16 mouse cellular contexts compared by ENCODE assay signal in the genomic region with DNA sequence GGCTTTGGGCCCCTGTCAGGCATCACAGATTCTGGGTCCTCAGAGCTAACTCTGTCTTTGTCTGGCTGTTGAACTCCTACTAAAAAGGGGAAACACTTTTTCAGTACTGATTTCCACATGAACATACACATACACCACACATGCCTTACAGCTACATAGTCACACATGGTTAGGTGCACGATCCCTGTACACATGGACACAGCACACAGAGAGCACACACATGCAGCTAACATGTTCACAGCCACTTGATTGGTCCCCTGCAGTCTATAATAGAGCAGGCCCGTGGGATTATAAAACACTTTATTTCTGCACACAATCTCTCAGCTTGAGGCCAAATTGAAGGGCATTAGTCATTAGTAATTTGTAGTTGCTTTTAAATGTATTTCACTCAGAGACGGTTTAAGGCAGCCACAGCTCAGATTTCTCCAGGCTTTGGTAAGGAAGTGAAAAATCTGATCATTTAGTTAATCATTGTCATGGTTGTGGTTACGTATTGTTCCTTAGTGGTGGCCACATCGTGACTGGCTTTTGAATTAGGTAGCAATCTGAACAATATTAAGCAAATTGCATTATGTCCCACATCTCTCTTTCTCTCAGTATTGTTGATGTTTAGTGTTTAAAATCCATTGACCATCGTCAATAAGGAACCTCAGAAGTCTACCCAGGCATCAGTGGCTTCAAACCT. TPM values are rescaled to one million over a fixed set of nuclear protein-coding genes. Genes with fewer than 3 reads are reported as not detected.
DNase-seq lines count a peak whose midpoint lies in the region; ATAC-seq and TF ChIP-seq lines count a peak whose summit lies in the region.
"Had no signal": no experiment of that assay in that cellular context is flagged by ENCODE, and none has a peak within 500 bp of the region (broad histone marks: within the 10 kb centered on the region; RNA-seq: fewer than 3 reads in every experiment).

No protein-coding gene starts in this region.

- H3K4me2 ChIP-seq in forebrain, embryonic 12.5 days = no peak overlapping the region
- H3K4me2 ChIP-seq in forebrain, embryonic 16.5 days (ENCODE audit: low read length) = no peak overlapping the region
- H3K4me2 ChIP-seq in intestine, embryonic 15.5 days (replicated peaks) = no peak overlapping the region
- no peak overlapping the region for H3K4me2 ChIP-seq in intestine, postnatal 0 days (replicated peaks; ENCODE audit: low read depth)
- H3K4me2 ChIP-seq in kidney, embryonic 16.5 days (replicated peaks; ENCODE audit: low read depth, low read length) = no peak overlapping the region
- H3K4me2 ChIP-seq: heart, embryonic 11.5 days; midbrain, embryonic 12.5 days; stomach, embryonic 15.5 days had no signal

- no peak overlapping the region for H3K9ac ChIP-seq in forebrain, embryonic 12.5 days
- H3K9ac ChIP-seq in forebrain, embryonic 16.5 days (replicated peaks; ENCODE audit: low read depth, low read length) = no peak overlapping the region
- no peak overlapping the region for H3K9ac ChIP-seq in intestine, embryonic 15.5 days
- H3K9ac ChIP-seq in intestine, postnatal 0 days (ENCODE audit: low read depth, low read length) = no peak overlapping the region
- no peak overlapping the region for H3K9ac ChIP-seq in kidney, embryonic 16.5 days (replicated peaks; ENCODE audit: low read length)
- H3K9ac ChIP-seq: midbrain, embryonic 12.5 days; stomach, embryonic 15.5 days had no signal

- H3K4me3 ChIP-seq in forebrain, embryonic 12.5 days (replicated peaks) = no peak overlapping the region
- H3K4me3 ChIP-seq in forebrain, embryonic 16.5 days (replicated peaks; ENCODE audit: low read length) = no peak overlapping the region
- H3K4me3 ChIP-seq in intestine, embryonic 15.5 days (replicated peaks) = no peak overlapping the region
- no peak overlapping the region for H3K4me3 ChIP-seq in intestine, postnatal 0 days (ENCODE audit: low read depth, low read length)
- no peak overlapping the region for H3K4me3 ChIP-seq in kidney, embryonic 16.5 days (ENCODE audit: low read length)
- H3K4me3 ChIP-seq: midbrain, embryonic 12.5 days; stomach, embryonic 15.5 days had no signal

- no peak for TF ChIP-seq POLR2A in brain, embryonic 14.5 days (IDR thresholded peaks at IDR 0.05; ENCODE audit: borderline replicate concordance, extremely low read depth, insufficient read depth, insufficient read length, poor library complexity, severe bottlenecking)

- DNase-seq in brain, embryonic 14.5 days (ENCODE audit: low read depth) = peak; percentile 44
- no peak for DNase-seq in cerebellum, adult 9-10 months
- DNase-seq in frontal cortex, adult 2 months (ENCODE audit: extremely low spot score in 1 of 2, low spot score in 1 of 2) = no peak
- DNase-seq: adrenal gland, adult 2 months; cerebellum, postnatal 25 days; gastrocnemius, postnatal 25 days; heart, postnatal 36 days had no signal

- H3K9me3 ChIP-seq in forebrain, embryonic 12.5 days = no peaks in the 10 kb centered on the region
- no peaks in the 10 kb centered on the region for H3K9me3 ChIP-seq in forebrain, embryonic 16.5 days (ENCODE audit: control insufficient read depth, low read length)
- no peaks in the 10 kb centered on the region for H3K9me3 ChIP-seq in intestine, embryonic 15.5 days
- no peaks in the 10 kb centered on the region for H3K9me3 ChIP-seq in intestine, postnatal 0 days (ENCODE audit: control insufficient read depth)
- no peaks in the 10 kb centered on the region for H3K9me3 ChIP-seq in kidney, embryonic 16.5 days (ENCODE audit: low read length)
- H3K9me3 ChIP-seq: midbrain, embryonic 12.5 days; stomach, embryonic 15.5 days had no signal

- TF ChIP-seq CTCF in intestine, postnatal 0 days (IDR thresholded peaks at IDR 0.05; ENCODE audit: low read depth) = no peak
- TF ChIP-seq CTCF in brain, embryonic 14.5 days (IDR thresholded peaks at IDR 0.05; ENCODE audit: borderline replicate concordance, extremely low read depth, insufficient read depth, insufficient read length) = no peak

- 49% methylated on average over 6 of the region's 6 CpGs for WGBS in forebrain, embryonic 12.5 days
- WGBS in forebrain, embryonic 16.5 days = 36% methylated on average over 6 of the region's 6 CpGs
- WGBS in intestine, embryonic 15.5 days = 64% methylated on average over 6 of the region's 6 CpGs
- WGBS in intestine, postnatal 0 days = 50% methylated on average over 6 of the region's 6 CpGs
- 58% methylated on average over 6 of the region's 6 CpGs for WGBS in kidney, embryonic 16.5 days

- peaks cover 14% of the 10 kb centered on the region for H3K4me1 ChIP-seq in forebrain, embryonic 12.5 days
- 0 out of 2 replicates have a peak, but pooled peaks cover 3% of the 10 kb centered on the region for H3K4me1 ChIP-seq in forebrain, embryonic 16.5 days (replicated peaks; ENCODE audit: control insufficient read depth, insufficient read depth, low read length)
- no peaks in the 10 kb centered on the region for H3K4me1 ChIP-seq in intestine, embryonic 15.5 days (replicated peaks)
- no peaks in the 10 kb centered on the region for H3K4me1 ChIP-seq in intestine, postnatal 0 days (replicated peaks; ENCODE audit: control insufficient read depth, insufficient read depth, low read length)
- H3K4me1 ChIP-seq in kidney, embryonic 16.5 days (ENCODE audit: insufficient read depth, low read length) = peaks cover 9% of the 10 kb centered on the region; the same call in 1 of the 2 replicates
- H3K4me1 ChIP-seq: stomach, embryonic 15.5 days had no signal

- no peaks in the 10 kb centered on the region for H3K27me3 ChIP-seq in forebrain, embryonic 12.5 days
- no peaks in the 10 kb centered on the region for H3K27me3 ChIP-seq in forebrain, embryonic 16.5 days (replicated peaks; ENCODE audit: control insufficient read depth, insufficient read depth, low read length)
- no peaks in the 10 kb centered on the region for H3K27me3 ChIP-seq in intestine, embryonic 15.5 days (replicated peaks)
- no peaks in the 10 kb centered on the region for H3K27me3 ChIP-seq in intestine, postnatal 0 days (replicated peaks; ENCODE audit: control insufficient read depth, insufficient read depth, low read length)
- H3K27me3 ChIP-seq in kidney, embryonic 16.5 days (ENCODE audit: insufficient read depth, low read length) = no peaks in the 10 kb centered on the region
- H3K27me3 ChIP-seq: midbrain, embryonic 12.5 days; stomach, embryonic 15.5 days had no signal

- no peak for ATAC-seq in forebrain, embryonic 12.5 days (ENCODE audit: low FRiP score)
- no peak for ATAC-seq in forebrain, embryonic 16.5 days
- ATAC-seq in intestine, embryonic 15.5 days = peak; percentile 60
- no peak for ATAC-seq in intestine, postnatal 0 days
- peak; percentile 37; the same call in 1 of the 2 replicates for ATAC-seq in kidney, embryonic 16.5 days (ENCODE audit: low FRiP score, low TSS enrichment)

- no peaks in the 10 kb centered on the region for H3K36me3 ChIP-seq in forebrain, embryonic 12.5 days (replicated peaks)
- no peaks in the 10 kb centered on the region for H3K36me3 ChIP-seq in forebrain, embryonic 16.5 days (ENCODE audit: control insufficient read depth, insufficient read depth)
- no peaks in the 10 kb centered on the region for H3K36me3 ChIP-seq in intestine, embryonic 15.5 days
- no peaks in the 10 kb centered on the region for H3K36me3 ChIP-seq in intestine, postnatal 0 days (ENCODE audit: control insufficient read depth, insufficient read depth)
- H3K36me3 ChIP-seq in kidney, embryonic 16.5 days (ENCODE audit: insufficient read depth, low read length) = no peaks in the 10 kb centered on the region
- H3K36me3 ChIP-seq: midbrain, embryonic 12.5 days; stomach, embryonic 15.5 days had no signal

- H3K27ac ChIP-seq in forebrain, embryonic 12.5 days = peak overlapping the region; percentile 14; the same call in 1 of the 2 replicates
- no peak overlapping the region for H3K27ac ChIP-seq in forebrain, embryonic 16.5 days (ENCODE audit: low read length)
- H3K27ac ChIP-seq in intestine, embryonic 15.5 days = no peak overlapping the region
- no peak overlapping the region for H3K27ac ChIP-seq in intestine, postnatal 0 days (ENCODE audit: low read depth, low read length)
- peak overlapping the region; percentile 84 for H3K27ac ChIP-seq in kidney, embryonic 16.5 days (ENCODE audit: low read length)
- H3K27ac ChIP-seq: stomach, embryonic 15.5 days had no signal

RNA-seq across cellular contexts. Expression of a gene that starts 27.6 kb away (rescaled TPM):
- 0.06 and 0.15 TPM in 2 replicates for polyA plus RNA-seq in forebrain, embryonic 12.5 days (2016; fragmentation: Nextera tagmentation; extraction: Ambion mirVana)
- polyA plus RNA-seq in forebrain, embryonic 16.5 days (2015; fragmentation: Nextera tagmentation; extraction: Ambion mirVana) = 0.20 and 0.34 TPM in 2 replicates
- polyA plus RNA-seq in intestine, embryonic 15.5 days (2015; fragmentation: Nextera tagmentation; extraction: Ambion mirVana) = 0.13 and 0.21 TPM in 2 replicates
- polyA plus RNA-seq in intestine, postnatal 0 days (2015; fragmentation: Nextera tagmentation; extraction: Ambion mirVana) = not detected in 2 replicates
- 0.33 and 0.46 TPM in 2 replicates for polyA plus RNA-seq in brain, embryonic 14.5 days (2012; rRNA removed)
- 0.69 and 0.78 TPM in 2 replicates for polyA plus RNA-seq in kidney, embryonic 16.5 days (2015; fragmentation: Nextera tagmentation; extraction: Ambion mirVana)
- polyA plus RNA-seq in frontal cortex, adult 2 months (2012; rRNA removed) = 0.96 and 0.99 TPM in 2 replicates
- polyA plus RNA-seq: liver, embryonic 16.5 days; midbrain, embryonic 12.5 days had no signal

Comparison
In these comparisons a context has a peak if more than half of its experiments do, and no peak if none do; other contexts are left out.
1. ATAC-seq: peak in intestine, embryonic 15.5 days (single experiment) and kidney, embryonic 16.5 days (single experiment); none in forebrain, embryonic 12.5 days (single experiment), forebrain, embryonic 16.5 days (single experiment) and intestine, postnatal 0 days (single experiment).
2. H3K27ac ChIP-seq: peak in forebrain, embryonic 12.5 days (single experiment) and kidney, embryonic 16.5 days (single experiment); none in forebrain, embryonic 16.5 days (single experiment), intestine, embryonic 15.5 days (single experiment) and intestine, postnatal 0 days (single experiment).